ENCODE assay signal across 8 mouse cellular contexts in genomic region chr9:30943341-30943740, GRCm38 (mm10). TPM values are rescaled to one million over a fixed set of nuclear protein-coding genes. Genes with fewer than 3 reads are reported as not detected.
A peak's percentile ranks its signal among the peaks of the same experiment; 100 is the strongest.
DNase-seq lines count a peak whose midpoint lies in the region; ATAC-seq lines count a peak whose summit lies in the region.

No protein-coding gene starts in this region.

- no peak for ATAC-seq in neural tube, embryonic 11.5 days (ENCODE audit: insufficient read depth, low FRiP score, low TSS enrichment)
- ATAC-seq in limb, embryonic 13.5 days (ENCODE audit: low FRiP score, low read depth) = no peak
- no peak for ATAC-seq in stomach, embryonic 15.5 days (ENCODE audit: insufficient read depth, low FRiP score, low read depth)

- peak overlapping the region; percentile 41 for H3K9ac ChIP-seq in neural tube, embryonic 11.5 days (ENCODE audit: low read length)
- H3K9ac ChIP-seq in limb, embryonic 13.5 days = peak overlapping the region; percentile 68
- peak overlapping the region; percentile 46 for H3K9ac ChIP-seq in stomach, embryonic 15.5 days

- peaks cover 41% of the 10 kb centered on the region for H3K27me3 ChIP-seq in neural tube, embryonic 11.5 days (ENCODE audit: control insufficient read depth, insufficient read depth, low read length)
- peaks cover 85% of the 10 kb centered on the region for H3K27me3 ChIP-seq in limb, embryonic 13.5 days
- peaks cover 42% of the 10 kb centered on the region for H3K27me3 ChIP-seq in stomach, embryonic 15.5 days (replicated peaks)

- peak overlapping the region; percentile 40 for H3K4me3 ChIP-seq in neural tube, embryonic 11.5 days (ENCODE audit: low read depth, low read length)
- H3K4me3 ChIP-seq in limb, embryonic 13.5 days = peak overlapping the region; percentile 61
- peak overlapping the region; percentile 57 for H3K4me3 ChIP-seq in stomach, embryonic 15.5 days (replicated peaks)

- H3K4me2 ChIP-seq in neural tube, embryonic 11.5 days (ENCODE audit: low read depth) = peak overlapping the region; percentile 98
- peak overlapping the region; percentile 100 for H3K4me2 ChIP-seq in limb, embryonic 13.5 days (replicated peaks)
- peak overlapping the region; percentile 94 for H3K4me2 ChIP-seq in stomach, embryonic 15.5 days

- no peaks in the 10 kb centered on the region for H3K9me3 ChIP-seq in neural tube, embryonic 11.5 days (ENCODE audit: control insufficient read depth, low read length)
- no peaks in the 10 kb centered on the region for H3K9me3 ChIP-seq in limb, embryonic 13.5 days
- no peaks in the 10 kb centered on the region for H3K9me3 ChIP-seq in stomach, embryonic 15.5 days

- peak; percentile 37 for DNase-seq in embryo, embryonic 10 days (ENCODE audit: low spot score)
- no peak for DNase-seq in embryo, embryonic 9.5 days (ENCODE audit: extremely low spot score)
- peak; percentile 21 for DNase-seq in neural tube, embryonic 11.5 days (ENCODE audit: low spot score)
- no peak for DNase-seq in neural tube, embryonic 10.5 days (ENCODE audit: extremely low spot score, low spot score)
- DNase-seq in cerebellum, adult 18-20 months = no peak
- no peak for DNase-seq in left cerebral cortex, adult 11 months (ENCODE audit: low spot score)

- H3K36me3 ChIP-seq in neural tube, embryonic 11.5 days (ENCODE audit: control insufficient read depth, insufficient read depth, low read length) = no peaks in the 10 kb centered on the region
- H3K36me3 ChIP-seq in limb, embryonic 13.5 days = no peaks in the 10 kb centered on the region
- H3K36me3 ChIP-seq in stomach, embryonic 15.5 days = no peaks in the 10 kb centered on the region

- H3K27ac ChIP-seq in neural tube, embryonic 11.5 days (ENCODE audit: low read depth, low read length) = no peak overlapping the region
- no peak overlapping the region for H3K27ac ChIP-seq in limb, embryonic 13.5 days
- H3K27ac ChIP-seq in stomach, embryonic 15.5 days = no peak overlapping the region

- H3K4me1 ChIP-seq in neural tube, embryonic 11.5 days (ENCODE audit: control insufficient read depth, insufficient read depth, low read length) = no peaks in the 10 kb centered on the region
- peaks cover 13% of the 10 kb centered on the region; the same call in 1 of the 2 replicates for H3K4me1 ChIP-seq in limb, embryonic 13.5 days
- 0 out of 2 replicates have a peak, but pooled peaks cover 5% of the 10 kb centered on the region for H3K4me1 ChIP-seq in stomach, embryonic 15.5 days

- WGBS in neural tube, embryonic 11.5 days = 0% methylated on average over 14 of the region's 14 CpGs
- WGBS in limb, embryonic 13.5 days = under 1% methylated on average over 14 of the region's 14 CpGs
- 2% methylated on average over 14 of the region's 14 CpGs for WGBS in stomach, embryonic 15.5 days

RNA-seq across cellular contexts. Expression of gene Adamts8, which starts 1.0 kb away (rescaled TPM):
- polyA plus RNA-seq in neural tube, embryonic 11.5 days (2014; fragmentation: Nextera tagmentation; extraction: Ambion mirVana) = 0.46 and 0.99 TPM in 2 replicates
- polyA plus RNA-seq in limb, embryonic 13.5 days (2015; fragmentation: Nextera tagmentation; extraction: Ambion mirVana) = 3.6 and 4.4 TPM in 2 replicates
- polyA plus RNA-seq in stomach, embryonic 15.5 days (2015; fragmentation: Nextera tagmentation; extraction: Ambion mirVana) = 9.6 and 10.5 TPM in 2 replicates

RNA-seq across cellular contexts. Expression of gene Adamts15, which starts 21.1 kb away (rescaled TPM):
- polyA plus RNA-seq in neural tube, embryonic 11.5 days (2014; fragmentation: Nextera tagmentation; extraction: Ambion mirVana) = 4.0 and 5.7 TPM in 2 replicates
- 31.9 and 39.2 TPM in 2 replicates for polyA plus RNA-seq in limb, embryonic 13.5 days (2015; fragmentation: Nextera tagmentation; extraction: Ambion mirVana)
- 8.5 and 10.4 TPM in 2 replicates for polyA plus RNA-seq in stomach, embryonic 15.5 days (2015; fragmentation: Nextera tagmentation; extraction: Ambion mirVana)

Comparison
In these comparisons a context has a peak if more than half of its experiments do, and no peak if none do; other contexts are left out.
1. DNase-seq: peak in embryo, embryonic 10 days (single experiment) and neural tube, embryonic 11.5 days (single experiment); none in embryo, embryonic 9.5 days (single experiment), neural tube, embryonic 10.5 days (single experiment), cerebellum, adult 18-20 months (0 of 2) and left cerebral cortex, adult 11 months (single experiment).
2. Peak in every context shown above with its lines, with median percentiles within 50 percentile points of each other: H3K4me2 ChIP-seq, H3K4me3 ChIP-seq and H3K9ac ChIP-seq.